Mouse (Mus musculus) hindbrain, postnatal 0 days (tissue): ENCODE measurements around the gene Snx13. TPM values are rescaled to one million over a fixed set of nuclear protein-coding genes. Genes with fewer than 3 reads are reported as not detected.

ENCODE experiments used
- ATAC-seq: fragments of 200-750 bp; cut with Nextera tagmentation; 2 replicates; pipeline ENCODE4 v1.8.0; 2017; ENCODE audit warnings: mild to moderate bottlenecking, moderate TSS enrichment, moderate library complexity
- DNase-seq: peaks from one replicate; pipeline ENCODE4 v3.0.0-alpha.2; 2015; ENCODE audit warnings: low spot score
- H3K27ac ChIP-seq: fragments of 300-500 bp; sonication (generic); 2 replicates; pipeline ENCODE4 v1.5.1; 2014; ENCODE audit warnings: mild to moderate bottlenecking
- H3K27me3 ChIP-seq: fragments of 300-500 bp; sonication (generic); 2 replicates; pipeline ENCODE4 v1.6.1; 2014; ENCODE audit warnings: low read length, mixed read lengths; ENCODE audit not compliant: insufficient read depth
- H3K36me3 ChIP-seq: fragments of 300-500 bp; sonication (generic); 2 replicates; pipeline ENCODE4 v1.6.1; 2014; ENCODE audit warnings: low read length, mixed read lengths; ENCODE audit not compliant: insufficient read depth
- H3K4me1 ChIP-seq: fragments of 300-500 bp; sonication (generic); 2 replicates; pipeline ENCODE4 v1.6.1; 2014; ENCODE audit warnings: antibody characterized with exemption, low read length, mixed read lengths; ENCODE audit not compliant: insufficient read depth
- H3K4me2 ChIP-seq: fragments of 300-500 bp; sonication (generic); 2 replicates; pipeline ENCODE4 v1.6.1; 2014; ENCODE audit warnings: low read depth, mild to moderate bottlenecking, low read length, moderate library complexity, mixed read lengths
- H3K4me3 ChIP-seq: fragments of 300-500 bp; sonication (generic); 2 replicates; pipeline ENCODE4 v1.5.1; 2014; ENCODE audit warnings: low read length
- H3K9ac ChIP-seq: fragments of 300-500 bp; sonication (generic); replicated peaks from 2 replicates; pipeline ENCODE4 v1.6.1; 2014; ENCODE audit warnings: mild to moderate bottlenecking, low read length, moderate library complexity, mixed read lengths
- H3K9me3 ChIP-seq: fragments of 300-500 bp; sonication (generic); 2 replicates; pipeline ENCODE4 v1.6.1; 2016; ENCODE audit warnings: low read length, mixed read lengths
- CTCF ChIP-seq: IDR thresholded peaks from 2 replicates; pipeline ENCODE4 v1.5.1; 2016; ENCODE audit warnings: antibody characterized with exemption, control low read depth, low read depth
- WGBS: fragments of 180-500 bp; shearing (Covaris S2); extraction: QIAGEN DNeasy Blood & Tissue Kit; methylation state at CpG from one replicate; pipeline ENCODE4 v1.1.7; 2014; 5-methylcytosine and 5-hydroxymethylcytosine counted together
- polyA plus RNA-seq: library from polyadenylated mRNA; unstranded; fragments of >200 nt; fragmentation: Nextera tagmentation; extraction: Ambion mirVana; gene quantifications from 2 replicates; pipeline ENCODE4 v1.2.1, GENCODE M21; 2015
- total RNA-seq: library from RNA; depleted of rRNA; stranded (reverse); fragments of >200 nt; gene quantifications from 2 replicates; pipeline ENCODE4 v1.2.3, GENCODE M21; 2014

Gene Snx13
- total and polyA plus RNA-seq, 2 experiments from 2014 or later = 17.6 to 23.0 TPM

DNA sequence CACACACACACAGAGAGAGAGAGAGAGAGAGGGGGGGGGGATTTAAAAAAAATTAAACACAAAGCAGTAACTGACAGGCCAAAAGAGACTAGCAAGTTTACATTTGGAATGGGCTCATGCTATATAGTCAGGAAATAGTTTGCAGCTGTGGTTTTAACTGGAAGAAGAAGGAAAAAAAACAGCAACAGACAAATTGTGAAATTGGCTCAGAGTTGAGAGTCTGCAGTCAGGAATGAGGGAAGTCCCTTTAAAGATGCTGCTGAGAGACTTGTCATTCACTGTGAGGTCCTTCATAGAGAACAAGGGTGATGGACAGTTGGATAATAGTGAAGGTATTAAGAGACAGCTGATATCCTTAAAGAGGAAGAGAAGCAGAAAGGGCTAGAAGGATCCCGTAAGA lies 35.5 kb upstream of the Snx13 start:
- Histone ChIP-seq H3K27me3 (no peaks in the 10 kb centered on the region), H3K4me1 (no peaks in the 10 kb centered on the region), H3K27ac (no peak overlapping the region), H3K9ac (no peak overlapping the region), H3K4me2 (no peak overlapping the region), H3K4me3 (no peak overlapping the region), H3K9me3 (no peaks in the 10 kb centered on the region), H3K36me3 (no peaks in the 10 kb centered on the region)
- WGBS = 48% methylated on average over 1 of the region's 1 CpGs
- ATAC-seq (no peak), DNase-seq (no peak)
- no peak for TF ChIP-seq CTCF

DNA sequence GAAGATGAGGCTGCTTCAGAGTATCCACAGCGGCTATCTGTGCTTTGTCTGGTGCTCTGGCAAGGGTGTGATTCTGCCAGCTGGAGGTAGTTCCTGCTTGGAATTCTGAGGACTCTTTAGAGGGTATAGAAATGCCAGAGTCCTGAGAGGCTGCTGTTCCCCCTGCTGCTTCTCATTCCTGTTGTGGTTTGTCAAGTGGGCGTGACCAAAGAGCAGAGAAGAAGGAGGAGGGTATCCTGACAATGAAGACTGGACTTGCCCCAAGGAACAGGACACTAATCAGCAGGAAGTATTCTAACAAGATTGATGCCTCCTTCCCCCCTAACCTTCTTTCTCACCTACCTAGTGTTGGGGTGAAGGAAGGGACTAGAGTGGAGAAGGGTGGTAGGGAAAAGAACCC lies 33.0 kb upstream of the Snx13 start:
- Histone ChIP-seq H3K4me2 (no peak overlapping the region), H3K27ac (no peak overlapping the region), H3K9me3 (no peaks in the 10 kb centered on the region), H3K9ac (no peak overlapping the region), H3K27me3 (no peaks in the 10 kb centered on the region), H3K4me3 (no peak overlapping the region), H3K36me3 (no peaks in the 10 kb centered on the region), H3K4me1 (no peaks in the 10 kb centered on the region)
- ATAC-seq = no peak
- TF ChIP-seq CTCF = no peak
- no peak for DNase-seq
- 54% methylated on average over 2 of the region's 2 CpGs for WGBS

- no peaks in the 10 kb centered on the region for H3K9me3 ChIP-seq
- no peak overlapping the region for H3K27ac ChIP-seq
- no peaks in the 10 kb centered on the region for H3K36me3 ChIP-seq
- 44% methylated on average over 3 of the region's 3 CpGs for WGBS
- no peaks in the 10 kb centered on the region for H3K4me1 ChIP-seq
- H3K4me2 ChIP-seq = no peak overlapping the region
- H3K4me3 ChIP-seq = no peak overlapping the region
- H3K9ac ChIP-seq = no peak overlapping the region
- peak; percentile 71 for TF ChIP-seq CTCF
- ATAC-seq (no peak), DNase-seq (peak; percentile 81)
- no peaks in the 10 kb centered on the region for H3K27me3 ChIP-seq
Observed at GRCm38 (mm10) chr12:35016056-35016455, 30.9 kb upstream of the Snx13 start.

DNA sequence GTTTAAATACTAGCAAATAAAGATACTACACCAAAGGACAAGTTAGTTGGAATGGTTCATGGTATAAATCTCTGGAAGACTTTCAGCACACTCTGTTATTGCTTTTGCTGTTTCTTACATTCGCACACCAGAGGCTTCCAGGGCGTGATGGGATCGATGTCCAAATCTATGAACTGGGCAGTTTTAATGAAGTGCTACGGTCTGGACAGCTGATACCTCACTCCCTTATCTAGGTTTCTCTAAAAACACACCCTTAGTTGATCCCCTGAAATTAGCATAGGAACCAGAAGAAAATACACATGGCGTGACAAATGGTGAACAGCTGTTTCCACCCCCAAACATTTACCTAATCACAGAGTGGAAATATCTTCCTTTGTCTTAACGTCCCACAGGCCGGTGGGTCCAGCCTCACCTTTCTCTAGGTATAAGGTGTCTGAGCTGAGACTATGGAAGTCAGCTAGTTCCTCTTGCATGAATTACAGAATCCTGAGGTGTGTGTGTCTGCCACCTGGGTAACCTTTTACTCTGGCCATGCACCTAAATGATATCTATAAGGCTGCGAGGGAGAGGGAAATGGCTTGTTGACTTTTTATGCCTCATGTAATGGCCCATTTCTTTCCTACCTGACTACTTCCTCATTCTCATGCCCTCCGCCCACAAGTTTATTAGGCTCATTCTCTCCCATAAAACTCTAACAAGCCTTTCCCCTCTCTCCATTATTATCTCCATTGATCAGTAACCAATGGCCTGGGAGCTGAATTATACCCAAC lies 30.3 kb upstream of the Snx13 start:
- Histone ChIP-seq H3K27ac (no peak overlapping the region), H3K9ac (no peak overlapping the region), H3K9me3 (no peaks in the 10 kb centered on the region), H3K4me2 (no peak overlapping the region), H3K4me3 (no peak overlapping the region), H3K27me3 (no peaks in the 10 kb centered on the region), H3K36me3 (no peaks in the 10 kb centered on the region), H3K4me1 (no peaks in the 10 kb centered on the region)
- no peak for ATAC-seq
- no peak for TF ChIP-seq CTCF
- no peak for DNase-seq
- WGBS = 89% methylated on average over 9 of the region's 9 CpGs

DNA sequence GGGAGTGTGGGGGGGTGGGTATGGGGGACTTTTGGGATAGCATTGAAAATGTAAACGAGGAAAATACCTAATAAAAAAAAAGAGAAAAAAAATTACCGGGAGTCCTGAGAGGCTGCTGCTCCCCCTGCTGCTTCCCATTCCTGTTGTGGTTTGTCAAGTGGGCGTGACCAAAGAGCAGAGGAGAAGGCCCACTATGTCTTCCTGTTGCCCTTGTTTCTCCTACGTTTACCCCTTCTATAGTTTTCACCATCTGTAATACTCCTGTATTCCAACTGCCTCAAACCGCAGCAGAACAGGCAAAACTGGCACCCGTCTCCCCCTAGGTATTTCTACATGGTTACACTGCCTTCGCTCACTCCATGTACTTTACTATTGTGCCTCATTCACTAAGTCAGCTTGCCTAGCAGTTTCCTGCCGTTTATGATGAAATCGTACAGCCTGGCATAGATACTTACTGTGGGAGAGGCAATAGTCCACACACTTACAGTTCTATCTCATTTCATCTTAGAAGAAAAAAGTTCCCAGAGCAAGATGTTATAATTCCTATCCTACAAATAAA lies 28.2 kb upstream of the Snx13 start:
- WGBS = 77% methylated on average over 9 of the region's 9 CpGs
- DNase-seq (no peak), ATAC-seq (no peak)
- no peaks in the 10 kb centered on the region for H3K36me3 ChIP-seq
- H3K27ac ChIP-seq = no peak overlapping the region
- H3K27me3 ChIP-seq = no peaks in the 10 kb centered on the region
- no peak for TF ChIP-seq CTCF
- H3K4me3 ChIP-seq = no peak overlapping the region
- H3K9me3 ChIP-seq = no peaks in the 10 kb centered on the region
- no peak overlapping the region for H3K4me2 ChIP-seq
- H3K9ac ChIP-seq = no peak overlapping the region
- no peaks in the 10 kb centered on the region for H3K4me1 ChIP-seq

GRCm38 (mm10) chr12:35021285-35021684 lies 25.7 kb upstream of the Snx13 start:
- TF ChIP-seq CTCF = no peak
- Histone ChIP-seq H3K27ac (no peak overlapping the region), H3K4me3 (no peak overlapping the region), H3K9me3 (no peaks in the 10 kb centered on the region), H3K9ac (no peak overlapping the region), H3K36me3 (no peaks in the 10 kb centered on the region), H3K27me3 (no peaks in the 10 kb centered on the region), H3K4me2 (no peak overlapping the region), H3K4me1 (no peaks in the 10 kb centered on the region)
- ATAC-seq (no peak), DNase-seq (no peak)
- WGBS = 85% methylated on average over 9 of the region's 9 CpGs

DNA sequence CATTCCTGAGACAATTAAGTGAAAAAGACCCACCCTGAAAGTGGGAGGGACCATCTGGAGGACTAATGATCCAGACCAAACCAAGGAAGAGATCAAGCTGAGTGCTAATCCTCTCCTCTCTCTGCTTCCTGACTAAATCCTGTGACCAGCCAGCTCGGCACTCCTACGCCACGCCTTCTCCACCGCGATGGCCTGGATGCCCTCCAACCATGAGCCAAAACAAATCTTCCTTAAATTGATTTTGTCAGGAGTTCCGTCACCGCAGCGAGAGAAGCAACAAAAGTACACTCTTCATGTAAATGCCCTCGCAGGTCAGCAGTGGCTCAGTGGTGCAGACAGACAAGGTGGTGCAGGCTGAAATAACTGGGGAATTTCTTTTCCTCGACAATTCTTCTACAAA lies 24.9 kb upstream of the Snx13 start:
- Histone ChIP-seq H3K27ac (no peak overlapping the region), H3K4me2 (no peak overlapping the region), H3K9me3 (no peaks in the 10 kb centered on the region), H3K4me3 (no peak overlapping the region), H3K36me3 (no peaks in the 10 kb centered on the region), H3K9ac (no peak overlapping the region), H3K27me3 (no peaks in the 10 kb centered on the region), H3K4me1 (no peaks in the 10 kb centered on the region)
- WGBS = 52% methylated on average over 10 of the region's 10 CpGs
- no peak for DNase-seq
- no peak for TF ChIP-seq CTCF
- no peak for ATAC-seq
